Mouse (Mus musculus) left cerebral cortex, adult 18-20 months (tissue): ENCODE results near the gene Fos. TPM values are rescaled to one million over a fixed set of nuclear protein-coding genes. Genes with fewer than 3 reads are reported as not detected.
A peak's percentile ranks its signal among the peaks of the same experiment; 100 is the strongest.

Experiments used
- DNase-seq, 2 experiments: peaks; one replicate each; pipeline ENCODE4 v3.0.0; 2021 to 2022; ENCODE audit warnings: low spot score in 2 of 2, mixed read lengths in 1 of 2
- total RNA-seq, 2 experiments: library from RNA; stranded (reverse); gene quantifications; 2 replicates each; pipeline ENCODE4 v1.2.3; 2021

Gene Fos
- total RNA-seq, 2 experiments from 2014 or later = 65.4 to 77.2 TPM

DNA sequence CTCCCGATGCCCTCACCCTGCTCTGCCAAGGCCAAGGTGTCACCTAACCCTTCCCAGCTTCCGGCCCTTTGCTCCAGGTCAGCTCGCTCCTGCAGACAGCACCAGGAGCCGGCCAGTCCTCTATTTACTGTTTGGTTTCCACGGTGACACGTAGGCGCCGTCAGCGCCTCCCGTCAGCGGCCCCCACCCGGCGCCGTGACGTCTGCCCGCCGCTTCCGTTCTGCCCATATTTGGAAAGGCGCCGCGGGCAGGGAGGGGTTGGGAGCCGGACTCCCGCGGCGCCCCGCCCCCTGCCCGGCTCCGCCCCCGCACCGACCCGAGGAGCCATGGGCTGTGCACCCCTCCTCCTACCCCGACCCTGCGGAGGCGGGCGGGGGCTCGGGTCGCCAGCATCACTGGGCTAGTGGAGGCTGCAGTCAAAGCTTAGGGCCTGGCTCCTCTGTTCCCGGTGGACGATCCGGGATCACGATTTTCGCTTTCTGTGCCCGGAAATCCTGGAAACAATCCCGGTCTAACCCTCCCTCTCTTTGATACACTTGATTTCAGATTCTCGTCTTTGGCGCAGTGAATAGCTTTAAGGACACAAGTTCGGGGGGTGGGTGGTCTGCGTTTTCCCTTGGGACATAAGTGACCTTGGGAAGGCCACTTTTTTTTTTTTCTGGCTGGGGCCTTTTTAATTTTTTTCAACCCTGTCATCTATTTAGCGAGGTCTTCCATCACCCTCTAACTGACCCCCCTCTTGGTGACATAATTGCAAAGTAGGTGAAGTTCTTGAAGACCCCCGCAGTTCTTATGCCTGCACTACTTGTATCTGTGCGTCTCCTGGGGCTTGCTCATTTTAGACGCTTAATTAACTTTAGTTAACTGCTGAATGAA, 12.4 kb downstream of the Fos start:
- DNase-seq = peak; percentile 95 to 96

DNA sequence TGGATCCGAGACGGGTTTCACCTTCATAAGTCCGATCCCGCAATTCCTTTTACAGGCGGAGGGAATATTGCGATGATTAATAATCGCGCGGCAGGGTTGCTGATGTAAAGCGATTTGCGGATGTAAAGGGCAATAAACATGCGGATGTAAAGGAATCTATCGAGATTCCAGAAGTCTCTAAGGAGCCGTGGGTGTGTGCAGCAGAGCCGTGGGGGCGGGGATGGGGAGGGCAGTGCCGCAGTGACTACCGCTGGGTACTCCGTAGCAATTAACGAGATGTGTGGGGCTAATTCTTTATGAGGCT, 13.0 kb downstream of the Fos start:
- DNase-seq = peak; percentile 20 to 53

GRCm38 (mm10) chr12:85487545-85488141, 14.0 kb downstream of the Fos start:
- DNase-seq = peak; percentile 66 to 76

- DNase-seq = no peak
These were observed 15.7 kb downstream of the Fos start for GRCm38 (mm10) chr12:85489232-85489886.

DNA sequence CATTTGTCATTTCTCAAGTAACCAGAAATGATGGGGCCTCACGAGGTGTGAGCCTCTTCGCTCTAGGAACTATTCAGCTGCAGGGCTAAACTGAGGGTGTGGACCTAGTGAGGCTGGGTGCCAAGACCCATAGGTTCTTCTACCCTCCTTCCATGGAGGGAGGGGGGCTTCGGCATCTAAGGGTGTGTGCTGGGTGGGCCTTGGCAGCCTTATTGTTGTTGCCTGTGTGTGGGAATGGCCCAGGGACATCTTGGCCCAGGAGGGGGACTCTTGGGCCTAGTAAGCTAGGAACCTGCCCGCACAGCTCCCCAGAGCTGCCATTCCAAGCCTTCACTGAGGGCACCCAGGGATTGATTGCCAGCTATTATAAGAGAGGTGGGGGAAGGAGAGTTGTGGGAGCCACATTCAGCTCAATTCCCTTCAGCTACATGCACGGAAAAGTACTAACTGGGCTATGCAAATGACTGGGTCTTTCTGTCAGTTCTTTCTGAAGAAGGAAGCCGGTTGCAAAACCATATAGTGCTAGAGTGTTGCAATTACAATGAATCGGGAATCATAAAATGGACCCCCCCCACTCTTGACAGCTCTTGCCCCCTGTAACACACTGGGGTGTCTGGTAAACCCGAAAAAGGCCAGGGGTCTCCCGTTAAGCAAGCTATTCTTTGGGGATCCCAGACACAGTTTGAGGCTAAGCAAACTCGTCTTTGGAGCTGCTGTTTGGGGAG, 16.6 kb downstream of the Fos start:
- no peak for DNase-seq

DNA sequence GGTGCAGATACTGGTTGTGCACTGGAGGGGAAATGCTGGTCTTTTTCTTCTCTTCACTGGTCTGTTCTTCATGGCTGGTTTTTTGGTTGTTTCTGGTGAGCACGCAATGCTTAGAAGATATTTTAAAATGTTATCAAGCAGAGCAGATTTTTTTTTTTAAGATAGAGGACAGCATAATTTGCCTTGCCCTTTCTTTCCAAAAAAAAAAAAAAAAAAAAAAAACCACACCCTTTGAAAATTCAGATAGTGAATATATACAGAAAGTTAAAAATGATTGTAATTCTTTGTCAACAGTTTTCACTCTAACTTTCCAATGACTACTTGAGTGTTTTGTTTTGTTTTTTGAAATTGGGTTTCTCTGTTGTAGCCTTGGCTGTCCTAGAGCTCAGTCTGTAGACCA, 17.3 kb downstream of the Fos start:
- no peak for DNase-seq

DNA sequence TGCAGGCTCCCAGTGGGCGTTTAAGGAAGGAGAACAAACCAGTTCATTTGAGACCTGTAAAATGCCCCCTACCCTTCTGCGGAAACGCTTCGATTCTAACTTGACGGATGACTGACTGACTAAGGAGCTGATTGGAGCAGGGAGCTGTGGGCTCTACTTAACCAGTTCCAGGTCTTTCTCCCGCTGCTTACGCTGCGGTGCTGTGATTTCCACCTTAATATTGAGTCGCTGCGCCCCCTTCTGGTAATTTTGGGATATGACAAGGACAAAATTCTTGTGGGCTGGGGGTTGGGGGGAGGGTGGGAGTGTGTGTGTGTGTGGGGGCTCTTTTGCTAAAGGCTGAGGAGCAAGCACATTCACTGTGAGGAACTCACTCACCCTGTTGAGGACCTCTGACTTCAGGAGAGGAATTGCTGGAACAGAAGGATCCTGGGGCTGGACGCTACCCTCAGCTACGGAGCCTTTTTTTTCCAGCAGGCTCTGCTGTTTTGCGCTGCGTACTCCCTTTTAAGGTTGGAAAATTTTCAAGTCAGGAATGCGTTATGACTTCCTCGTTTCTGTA, 18.5 kb downstream of the Fos start:
- DNase-seq = peak; percentile 50 to 70

DNA sequence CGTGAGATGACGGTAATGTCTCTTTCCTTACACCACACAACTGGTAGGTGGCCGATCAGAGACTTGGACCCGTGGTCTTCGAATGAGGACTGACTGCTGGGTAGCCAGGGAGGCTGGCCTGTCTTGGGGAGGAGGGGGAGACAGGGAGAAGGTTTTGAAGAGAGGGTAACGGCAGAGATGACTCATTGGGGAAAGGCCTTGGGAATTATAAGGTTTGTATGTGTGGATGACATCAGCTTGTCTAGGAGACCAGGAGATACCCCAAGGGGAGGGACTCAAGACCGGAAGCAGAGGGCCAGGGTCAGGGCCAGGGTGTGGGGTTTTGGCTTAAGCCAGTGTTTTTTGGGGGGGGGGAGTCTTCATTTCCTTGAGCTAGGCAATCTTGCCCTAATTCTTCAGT, 22.6 kb downstream of the Fos start:
- no peak for DNase-seq

DNA sequence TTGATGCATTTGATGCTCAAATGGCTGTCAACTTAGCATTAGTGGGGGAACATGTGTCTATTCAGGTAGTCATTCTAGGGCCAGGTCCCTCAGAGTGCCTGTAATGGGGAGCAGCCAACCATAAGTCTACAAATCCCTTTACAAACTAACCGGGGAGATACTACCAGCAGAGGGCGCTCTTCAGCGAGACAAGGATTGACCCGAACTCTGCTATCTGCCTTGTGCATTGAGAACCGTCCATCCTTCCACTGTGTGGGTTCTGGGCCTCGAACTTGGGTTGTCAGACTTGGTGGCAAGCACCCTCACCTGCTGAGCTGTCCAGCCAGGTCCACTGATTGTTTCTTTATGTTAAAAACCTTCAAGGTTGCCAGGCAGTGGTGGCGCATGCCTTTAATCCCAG, 23.1 kb downstream of the Fos start:
- peak; percentile 81 for DNase-seq

GRCm38 (mm10) chr12:85497310-85498135, 23.8 kb downstream of the Fos start:
- DNase-seq = no peak

- no peak for DNase-seq
These were observed 25.3 kb downstream of the Fos start for GRCm38 (mm10) chr12:85499001-85499400.

DNA sequence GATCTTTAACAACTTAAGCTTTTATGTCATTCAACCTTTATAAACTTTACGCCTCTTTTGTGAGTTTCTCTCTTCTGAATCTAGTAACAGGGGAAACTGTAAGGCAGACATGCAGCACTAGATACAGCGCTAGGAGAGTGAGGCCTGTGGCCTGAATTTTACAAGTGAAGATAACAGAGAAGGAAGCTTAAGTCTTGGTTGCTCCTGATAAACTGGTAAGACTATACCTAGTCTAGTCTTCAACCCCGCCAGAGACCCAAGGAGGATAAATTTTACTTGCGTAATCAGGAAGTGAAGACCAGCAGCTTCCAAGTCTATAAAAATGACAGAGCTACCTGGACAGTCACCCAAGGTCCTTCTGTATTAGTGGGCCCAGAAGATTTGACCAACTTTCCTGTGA, 29.0 kb downstream of the Fos start:
- no peak for DNase-seq

- peak in 1 of 2 experiments; percentile 56 for DNase-seq
These were observed 34.5 kb downstream of the Fos start for GRCm38 (mm10) chr12:85508235-85508634.

DNA sequence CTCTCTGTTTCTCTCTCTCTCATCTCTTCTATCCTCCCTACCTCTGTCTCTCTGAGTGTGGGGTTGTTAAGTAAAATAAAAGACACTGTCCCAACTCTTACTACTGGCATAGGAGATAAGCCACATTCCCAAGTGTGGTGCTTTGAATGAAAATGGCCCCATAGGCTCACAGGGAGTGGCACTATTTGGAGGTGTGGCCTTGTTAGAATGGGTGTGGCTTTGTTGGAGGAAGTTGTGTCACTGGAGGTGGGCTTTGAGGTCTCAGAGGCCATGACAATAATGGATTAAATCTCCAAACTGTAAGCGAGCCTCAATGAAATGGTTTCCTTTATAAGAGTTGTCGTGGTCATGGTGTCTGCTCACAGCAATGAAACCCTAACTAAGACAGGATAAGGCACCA, 36.3 kb downstream of the Fos start:
- no peak for DNase-seq

DNA sequence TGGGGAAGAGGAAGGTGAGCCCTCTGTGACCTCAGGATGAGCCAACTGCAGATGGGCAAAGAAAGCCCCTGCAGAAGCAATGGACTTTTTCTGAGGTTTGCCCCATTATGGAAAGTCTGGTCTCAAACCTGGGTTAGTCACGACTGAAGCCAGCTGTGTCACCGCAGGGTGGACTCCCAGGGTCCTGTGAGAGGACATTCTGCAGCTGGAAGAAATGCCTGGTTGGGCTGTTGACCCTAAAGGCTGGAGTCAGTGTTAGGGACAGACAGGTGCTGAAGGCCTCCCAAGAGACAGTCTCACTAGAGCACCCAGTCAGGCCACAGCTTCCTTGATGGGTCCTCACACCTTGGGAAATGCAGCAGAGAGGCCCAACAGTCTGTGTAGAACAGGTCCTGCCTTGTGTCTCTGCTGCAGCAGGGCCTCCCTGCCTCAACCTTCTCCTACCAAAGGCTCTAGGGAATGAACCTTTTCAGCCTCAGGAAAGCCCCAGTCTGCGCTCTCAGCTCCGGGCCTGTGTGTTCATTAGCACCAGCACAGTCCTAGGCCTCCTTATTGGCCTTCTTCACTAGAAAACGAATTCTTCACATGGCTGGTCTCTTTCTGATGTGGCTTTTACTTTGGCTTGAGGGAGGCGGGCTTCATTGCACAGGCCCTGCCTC, 40.2 kb downstream of the Fos start:
- no peak for DNase-seq

GRCm38 (mm10) chr12:85514958-85515357, 41.3 kb downstream of the Fos start:
- no peak for DNase-seq

DNA sequence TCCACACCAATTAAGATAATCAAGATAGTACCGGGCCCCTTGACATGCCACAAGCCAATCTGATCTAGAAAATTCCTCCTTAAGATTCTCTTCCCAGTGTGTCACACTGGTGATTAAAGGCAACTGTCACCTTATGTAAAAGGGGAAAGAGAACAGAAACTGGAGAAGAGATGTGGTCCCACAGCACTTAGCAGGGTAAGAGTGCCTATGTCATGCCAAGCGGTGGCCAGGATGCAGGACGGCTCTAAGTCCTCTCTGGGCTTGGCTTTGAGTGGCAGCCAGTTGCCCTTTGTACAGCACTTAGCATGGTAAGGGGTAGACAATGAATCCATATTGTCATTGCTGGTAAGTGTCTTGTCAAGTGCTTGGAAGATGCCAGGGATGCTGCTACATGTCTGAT, 42.2 kb downstream of the Fos start:
- DNase-seq = no peak

- no peak for DNase-seq
These were observed 43.6 kb downstream of the Fos start for GRCm38 (mm10) chr12:85517339-85517738.

- no peak for DNase-seq
These were observed 44.3 kb downstream of the Fos start for GRCm38 (mm10) chr12:85518009-85518408.

GRCm38 (mm10) chr12:85519553-85519952, 45.9 kb downstream of the Fos start:
- peak in 1 of 2 experiments; percentile 10 for DNase-seq
